Mouse (Mus musculus) midbrain, embryonic 14.5 days (tissue): ENCODE measurements around the gene Adat3. TPM values are rescaled to one million over a fixed set of nuclear protein-coding genes. Genes with fewer than 3 reads are reported as not detected.
A peak's percentile ranks its signal among the peaks of the same experiment; 100 is the strongest.

ENCODE experiments used
- ATAC-seq: fragments of 200-750 bp; cut with Nextera tagmentation; 2 replicates; pipeline ENCODE4 v1.8.0; 2017; ENCODE audit warnings: moderate number of reproducible peaks, moderate library complexity; ENCODE audit not compliant: low FRiP score, low TSS enrichment
- DNase-seq: peaks from one replicate; pipeline ENCODE4 v3.0.0-alpha.2; 2015
- H3K27ac ChIP-seq: fragments of 300-500 bp; sonication (generic); replicated peaks from 2 replicates; pipeline ENCODE4 v1.5.1; 2014; ENCODE audit warnings: mild to moderate bottlenecking, low read depth, low read length, moderate library complexity
- H3K27me3 ChIP-seq: fragments of 300-500 bp; sonication (generic); 2 replicates; pipeline ENCODE4 v1.6.1; 2014; ENCODE audit warnings: low read length, control low read depth, mixed read lengths; ENCODE audit not compliant: control insufficient read depth, insufficient read depth
- H3K36me3 ChIP-seq: fragments of 300-500 bp; sonication (generic); 2 replicates; pipeline ENCODE4 v1.6.1; 2014; ENCODE audit warnings: low read length, control low read depth; ENCODE audit not compliant: control insufficient read depth, insufficient read depth
- H3K4me1 ChIP-seq: fragments of 300-500 bp; sonication (generic); 2 replicates; pipeline ENCODE4 v1.6.1; 2014; ENCODE audit warnings: mild to moderate bottlenecking, antibody characterized with exemption, low read length, control low read depth; ENCODE audit not compliant: control insufficient read depth, insufficient read depth
- H3K4me2 ChIP-seq: fragments of 300-500 bp; sonication (generic); 2 replicates; pipeline ENCODE4 v1.6.1; 2014; ENCODE audit warnings: mild to moderate bottlenecking, low read length, moderate library complexity
- H3K4me3 ChIP-seq: fragments of 300-500 bp; sonication (generic); replicated peaks from 2 replicates; pipeline ENCODE4 v1.5.1; 2014; ENCODE audit warnings: low read depth, low read length
- H3K9ac ChIP-seq: fragments of 300-500 bp; sonication (generic); replicated peaks from 2 replicates; pipeline ENCODE4 v1.6.1; 2014; ENCODE audit warnings: mild to moderate bottlenecking, low read length, moderate library complexity
- H3K9me3 ChIP-seq: fragments of 300-500 bp; sonication (generic); 2 replicates; pipeline ENCODE4 v1.6.1; 2016; ENCODE audit warnings: low read length, control low read depth, mixed read lengths; ENCODE audit not compliant: control insufficient read depth
- WGBS: fragments of 180-500 bp; shearing (Covaris S2); extraction: QIAGEN DNeasy Blood & Tissue Kit; methylation state at CpG from one replicate; pipeline ENCODE4 v1.1.7; 2014; 5-methylcytosine and 5-hydroxymethylcytosine counted together
- polyA plus RNA-seq: library from polyadenylated mRNA; unstranded; fragments of >200 nt; fragmentation: Nextera tagmentation; extraction: Ambion mirVana; gene quantifications from 2 replicates; pipeline ENCODE4 v1.2.1, GENCODE M21; 2014

The Adat3 gene
- polyA plus RNA-seq, 1 experiment from 2014 or later = 4.9 TPM

- Histone ChIP-seq H3K4me2 (no peak overlapping the region), H3K4me3 (no peak overlapping the region), H3K36me3 (peaks cover 72% of the 10 kb centered on the region), H3K4me1 (no peaks in the 10 kb centered on the region), H3K27me3 (no peaks in the 10 kb centered on the region), H3K9ac (no peak overlapping the region), H3K9me3 (no peaks in the 10 kb centered on the region), H3K27ac (no peak overlapping the region)
- no peak for DNase-seq
- no peak for ATAC-seq
- WGBS = 98% methylated on average over 3 of the region's 3 CpGs
Measured at GRCm38 (mm10) chr10:80611905-80612304, 9.2 kb downstream of the Adat3 start.

DNA sequence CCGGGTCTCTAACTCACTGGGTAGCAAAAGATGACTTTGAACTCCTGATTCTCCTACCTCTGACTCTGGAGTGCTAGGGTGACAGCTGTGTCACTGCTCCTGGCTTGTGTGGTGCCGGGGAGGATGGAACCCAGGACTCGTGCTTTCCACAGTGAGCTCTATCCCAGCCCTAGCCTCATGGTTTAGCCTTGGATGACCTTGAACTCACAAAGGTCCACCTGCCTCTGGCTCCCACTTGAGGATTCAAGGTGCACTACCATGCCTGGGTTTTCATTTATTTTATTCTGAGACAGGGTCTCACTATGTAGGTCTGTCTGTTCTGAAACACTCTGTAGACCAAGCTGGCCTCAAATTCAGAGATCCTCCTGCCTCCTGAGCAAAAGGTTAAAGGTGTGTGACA, 11.1 kb downstream of the Adat3 start:
- Histone ChIP-seq H3K4me1 (no peaks in the 10 kb centered on the region), H3K27ac (no peak overlapping the region), H3K4me2 (no peak overlapping the region), H3K27me3 (no peaks in the 10 kb centered on the region), H3K9me3 (no peaks in the 10 kb centered on the region), H3K4me3 (no peak overlapping the region), H3K9ac (no peak overlapping the region), H3K36me3 (peaks cover 53% of the 10 kb centered on the region)
- DNase-seq = no peak
- WGBS = 97% methylated on average over 3 of the region's 3 CpGs
- no peak for ATAC-seq

- no peak for ATAC-seq
- no peak overlapping the region for H3K4me2 ChIP-seq
- H3K27ac ChIP-seq = no peak overlapping the region
- DNase-seq = no peak
- WGBS = 92% methylated on average over 6 of the region's 6 CpGs
- no peaks in the 10 kb centered on the region for H3K9me3 ChIP-seq
- H3K27me3 ChIP-seq = no peaks in the 10 kb centered on the region
- peaks cover 48% of the 10 kb centered on the region for H3K36me3 ChIP-seq
- H3K4me3 ChIP-seq = no peak overlapping the region
- H3K4me1 ChIP-seq = no peaks in the 10 kb centered on the region
- no peak overlapping the region for H3K9ac ChIP-seq
Measured at GRCm38 (mm10) chr10:80614351-80614750, 11.7 kb downstream of the Adat3 start.

- Histone ChIP-seq H3K4me2 (no peak overlapping the region), H3K4me1 (peaks cover 6% of the 10 kb centered on the region), H3K9me3 (no peaks in the 10 kb centered on the region), H3K27me3 (no peaks in the 10 kb centered on the region), H3K36me3 (peaks cover 26% of the 10 kb centered on the region), H3K9ac (no peak overlapping the region), H3K27ac (no peak overlapping the region), H3K4me3 (no peak overlapping the region)
- ATAC-seq (no peak), DNase-seq (no peak)
- WGBS = 85% methylated on average over 9 of the region's 9 CpGs
Measured at GRCm38 (mm10) chr10:80618181-80618580, 15.5 kb downstream of the Adat3 start.

- Histone ChIP-seq H3K9ac (no peak overlapping the region), H3K4me2 (no peak overlapping the region), H3K36me3 (peaks cover 15% of the 10 kb centered on the region), H3K27me3 (no peaks in the 10 kb centered on the region), H3K9me3 (no peaks in the 10 kb centered on the region), H3K4me3 (no peak overlapping the region), H3K4me1 (peaks cover 21% of the 10 kb centered on the region), H3K27ac (no peak overlapping the region)
- WGBS = 36% methylated on average over 8 of the region's 8 CpGs
- DNase-seq (no peak), ATAC-seq (no peak)
Measured at GRCm38 (mm10) chr10:80619465-80620244, 17.0 kb downstream of the Adat3 start.

DNA sequence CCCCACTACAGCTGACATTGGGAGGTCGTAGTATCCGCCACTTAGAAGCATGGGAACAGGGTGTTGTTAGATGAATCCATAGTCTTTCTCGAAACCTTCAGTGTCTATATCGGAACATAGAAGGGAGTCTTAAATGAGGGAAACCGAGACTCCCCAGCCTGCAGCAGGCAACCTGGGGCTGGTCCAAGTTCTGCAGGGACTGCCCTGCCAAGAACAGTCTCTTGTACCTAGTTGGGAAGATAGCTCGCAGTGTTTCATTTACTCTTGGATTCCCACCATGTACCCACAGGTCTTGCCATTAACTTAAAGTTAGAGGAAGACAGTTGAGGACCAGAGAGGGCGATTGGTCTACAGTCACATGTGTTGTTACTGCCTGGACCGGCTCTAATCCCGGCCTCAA, 17.7 kb downstream of the Adat3 start:
- no peaks in the 10 kb centered on the region for H3K9me3 ChIP-seq
- ATAC-seq (no peak), DNase-seq (no peak)
- no peak overlapping the region for H3K27ac ChIP-seq
- no peaks in the 10 kb centered on the region for H3K27me3 ChIP-seq
- H3K4me1 ChIP-seq = peaks cover 22% of the 10 kb centered on the region
- H3K4me2 ChIP-seq = no peak overlapping the region
- no peak overlapping the region for H3K9ac ChIP-seq
- 85% methylated on average over 9 of the region's 9 CpGs for WGBS
- no peak overlapping the region for H3K4me3 ChIP-seq
- peaks cover 8% of the 10 kb centered on the region for H3K36me3 ChIP-seq

GRCm38 (mm10) chr10:80620796-80621689, 18.4 kb downstream of the Adat3 start:
- Histone ChIP-seq H3K4me1 (peaks cover 22% of the 10 kb centered on the region), H3K27ac (peak overlapping the region; percentile 97), H3K4me2 (peak overlapping the region; percentile 66), H3K36me3 (peaks cover 1% of the 10 kb centered on the region), H3K4me3 (peak overlapping the region; percentile 78), H3K9ac (peak overlapping the region; percentile 52), H3K9me3 (no peaks in the 10 kb centered on the region), H3K27me3 (no peaks in the 10 kb centered on the region)
- ATAC-seq = no peak
- no peak for DNase-seq
- WGBS = 52% methylated on average over 16 of the region's 16 CpGs

DNA sequence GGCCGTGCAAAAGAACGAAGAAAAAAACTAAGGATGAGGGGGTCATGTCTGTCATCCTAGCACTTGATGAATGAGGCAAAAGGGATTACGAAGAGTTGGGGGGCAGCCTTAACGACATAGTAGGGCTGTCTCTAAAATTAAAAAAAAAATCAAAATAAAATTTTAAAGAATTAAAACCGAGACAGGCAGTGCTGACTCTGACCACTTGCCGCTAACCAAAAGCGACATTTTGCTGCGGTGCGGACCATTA, 18.9 kb downstream of the Adat3 start:
- no peaks in the 10 kb centered on the region for H3K9me3 ChIP-seq
- peak overlapping the region; percentile 66 for H3K4me2 ChIP-seq
- peaks cover 22% of the 10 kb centered on the region for H3K4me1 ChIP-seq
- no peaks in the 10 kb centered on the region for H3K36me3 ChIP-seq
- ATAC-seq (no peak), DNase-seq (no peak)
- peak overlapping the region; percentile 78 for H3K4me3 ChIP-seq
- H3K27me3 ChIP-seq = no peaks in the 10 kb centered on the region
- H3K9ac ChIP-seq = peak overlapping the region; percentile 52
- peak overlapping the region; percentile 97 for H3K27ac ChIP-seq
- 3% methylated on average over 9 of the region's 9 CpGs for WGBS
